Mouse (Mus musculus): ENCODE data around the gene Dbndd2. TPM values are rescaled to one million over a fixed set of nuclear protein-coding genes. Genes with fewer than 3 reads are reported as not detected.

Gene Dbndd2
- polyA plus RNA-seq, 1 experiment = 13.8 TPM

DNA sequence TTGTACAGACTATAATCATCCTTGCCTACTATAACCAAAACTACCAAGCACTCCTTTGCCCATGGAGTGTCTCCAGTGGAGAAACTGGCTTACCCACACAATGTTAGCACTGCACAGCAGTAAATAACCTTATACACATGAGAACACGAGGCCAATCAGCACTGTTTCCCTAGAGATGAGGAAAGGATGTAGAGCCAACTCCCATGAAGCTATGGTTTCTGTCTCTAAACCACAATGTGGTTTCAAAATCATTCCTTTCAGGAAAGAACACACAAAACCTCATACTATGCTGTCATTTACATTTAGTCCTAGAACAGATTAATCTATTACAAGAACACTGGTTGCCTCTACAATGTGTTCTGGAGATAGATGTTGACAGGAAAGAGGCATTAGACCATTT lies 10.4 kb downstream of the Dbndd2 start:
- no peak for TF ChIP-seq CTCF (IDR thresholded peaks at IDR 0.05; ENCODE audit: borderline replicate concordance, insufficient read depth, low read length)
- no peak for TF ChIP-seq POLR2A (IDR thresholded peaks at IDR 0.05; ENCODE audit: low read depth, low read length)
- Histone ChIP-seq H3K4me3 (ENCODE audit: insufficient read depth, low read length) (no peak overlapping the region), H3K4me1 (ENCODE audit: control insufficient read depth, insufficient read depth, low read length) (no peaks in the 10 kb centered on the region), H3K27ac (ENCODE audit: insufficient read depth, low read length) (no peak overlapping the region)

- no peak for TF ChIP-seq CTCF (IDR thresholded peaks at IDR 0.05; ENCODE audit: borderline replicate concordance, insufficient read depth, low read length)
- peak; percentile 88 for TF ChIP-seq POLR2A (IDR thresholded peaks at IDR 0.05; ENCODE audit: low read depth, low read length)
Observed at GRCm38 (mm10) chr2:164496847-164497690, 11.2 kb downstream of the Dbndd2 start, which contains the start of gene Pigt. TSS of gene Pigt (plus strand) at chr2:164497520.

DNA sequence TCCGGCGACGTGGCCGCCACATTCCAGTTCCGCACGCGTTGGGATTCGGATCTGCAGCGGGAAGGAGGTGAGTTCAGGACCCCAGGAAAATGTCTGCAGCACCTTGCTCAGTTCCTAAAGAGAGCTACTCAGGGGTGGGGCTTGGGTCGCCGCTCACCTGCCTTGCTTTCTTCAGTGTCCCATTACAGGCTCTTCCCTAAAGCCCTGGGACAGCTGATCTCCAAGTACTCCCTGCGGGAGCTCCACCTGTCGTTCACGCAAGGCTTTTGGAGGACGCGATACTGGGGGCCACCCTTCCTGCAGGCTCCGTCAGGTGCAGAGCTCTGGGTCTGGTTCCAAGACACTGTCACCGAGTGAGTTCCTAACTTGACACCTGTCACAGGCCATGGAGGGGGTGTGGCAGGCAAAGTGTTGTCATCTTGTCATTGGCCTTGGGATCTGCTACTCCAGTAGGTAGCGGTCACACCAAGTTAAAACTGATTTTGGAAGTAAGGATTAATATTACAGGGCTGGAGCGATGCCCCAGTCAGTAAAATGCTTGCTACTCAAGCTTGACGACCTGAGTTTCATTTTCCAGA lies 11.9 kb downstream of the Dbndd2 start:
- Histone ChIP-seq H3K4me1 (ENCODE audit: control insufficient read depth, insufficient read depth, low read length) (no peaks in the 10 kb centered on the region), H3K4me3 (ENCODE audit: insufficient read depth, low read length) (peak overlapping the region; percentile 82), H3K27ac (ENCODE audit: insufficient read depth, low read length) (no peak overlapping the region)
- TF ChIP-seq CTCF (IDR thresholded peaks at IDR 0.05; ENCODE audit: borderline replicate concordance, insufficient read depth, low read length) (no peak), POLR2A (IDR thresholded peaks at IDR 0.05; ENCODE audit: low read depth, low read length) (no peak)

More at GRCm38 (mm10) chr2:164496847-164497690, 11.2 kb downstream of the Dbndd2 start, which contains the start of gene Pigt:
- Histone ChIP-seq H3K4me1 (ENCODE audit: control insufficient read depth, insufficient read depth, low read length) (no peaks in the 10 kb centered on the region), H3K4me3 (ENCODE audit: insufficient read depth, low read length) (peak within 1 kb of the TSS; percentile 82), H3K27ac (ENCODE audit: insufficient read depth, low read length) (no peak within 1 kb of the TSS)

- no peaks in the 10 kb centered on the region for H3K4me1 ChIP-seq (ENCODE audit: control insufficient read depth, insufficient read depth, low read length)
- TF ChIP-seq POLR2A (IDR thresholded peaks at IDR 0.05; ENCODE audit: low read depth, low read length) (no peak), CTCF (IDR thresholded peaks at IDR 0.05; ENCODE audit: borderline replicate concordance, insufficient read depth, low read length) (no peak)
- H3K27ac ChIP-seq (ENCODE audit: insufficient read depth, low read length) = no peak overlapping the region
- H3K4me3 ChIP-seq (ENCODE audit: insufficient read depth, low read length) = no peak overlapping the region
Observed at GRCm38 (mm10) chr2:164499317-164499716, 13.4 kb downstream of the Dbndd2 start.

GRCm38 (mm10) chr2:164500511-164500910 lies 14.6 kb downstream of the Dbndd2 start:
- Histone ChIP-seq H3K27ac (ENCODE audit: insufficient read depth, low read length) (no peak overlapping the region), H3K4me1 (ENCODE audit: control insufficient read depth, insufficient read depth, low read length) (no peaks in the 10 kb centered on the region), H3K4me3 (ENCODE audit: insufficient read depth, low read length) (no peak overlapping the region)
- TF ChIP-seq POLR2A (IDR thresholded peaks at IDR 0.05; ENCODE audit: low read depth, low read length) = no peak
- TF ChIP-seq CTCF (IDR thresholded peaks at IDR 0.05; ENCODE audit: borderline replicate concordance, insufficient read depth, low read length) = no peak

DNA sequence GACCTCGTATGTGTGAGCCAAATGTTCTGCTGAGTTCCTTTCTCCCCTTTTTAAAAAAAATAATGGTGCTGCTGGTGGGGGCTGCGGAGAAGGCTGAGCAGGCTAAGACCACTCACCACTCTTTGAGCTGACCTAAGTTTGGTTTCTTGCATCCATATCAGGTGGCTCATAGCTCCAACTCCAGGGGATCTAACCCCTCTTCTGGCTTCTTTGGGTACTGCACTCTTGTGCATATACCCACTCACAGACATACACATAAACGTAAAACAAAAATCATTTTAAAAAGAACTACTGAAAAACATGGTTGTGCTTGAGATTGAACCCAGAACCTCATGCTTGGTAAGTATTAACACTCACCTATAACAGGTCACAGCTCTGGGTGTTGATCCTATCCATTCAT lies 19.0 kb downstream of the Dbndd2 start:
- Histone ChIP-seq H3K27ac (ENCODE audit: insufficient read depth, low read length) (no peak overlapping the region), H3K4me3 (ENCODE audit: insufficient read depth, low read length) (no peak overlapping the region), H3K4me1 (ENCODE audit: control insufficient read depth, insufficient read depth, low read length) (no peaks in the 10 kb centered on the region)
- TF ChIP-seq POLR2A (IDR thresholded peaks at IDR 0.05; ENCODE audit: low read depth, low read length) (no peak), CTCF (IDR thresholded peaks at IDR 0.05; ENCODE audit: borderline replicate concordance, insufficient read depth, low read length) (no peak)

DNA sequence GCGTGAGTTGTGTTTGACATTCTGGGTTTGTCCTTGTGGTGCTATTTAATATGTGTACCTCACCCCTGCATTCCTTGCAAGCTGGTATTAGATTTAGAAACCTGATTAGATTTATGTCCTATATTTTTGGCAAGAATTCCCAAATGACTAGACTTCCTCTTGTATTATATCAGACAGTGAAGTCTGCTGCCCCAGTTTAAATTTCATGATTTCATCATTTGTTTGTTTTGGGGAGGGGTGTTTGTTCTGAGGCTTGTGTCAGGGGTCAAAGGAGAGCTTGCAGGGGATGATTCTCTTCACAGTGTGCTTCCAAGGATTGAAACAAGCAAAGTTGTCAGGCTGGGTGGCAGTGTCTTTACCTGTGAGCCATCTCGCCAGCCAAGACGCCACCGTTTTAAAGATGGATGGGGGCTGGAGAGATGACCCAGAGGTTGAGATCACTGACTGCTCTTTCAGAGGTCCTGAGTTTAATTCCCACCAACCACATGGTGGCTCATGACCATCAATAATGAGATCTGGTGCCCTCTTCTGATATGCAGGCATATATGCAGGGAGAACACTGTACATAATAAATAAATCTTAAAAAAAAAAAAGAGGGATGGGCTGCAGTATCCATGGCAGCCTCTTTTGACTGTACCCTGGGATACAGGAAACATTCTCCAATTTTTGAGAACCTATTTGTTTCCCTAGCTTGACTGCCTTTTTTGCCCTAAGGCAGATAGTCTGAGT lies 19.9 kb downstream of the Dbndd2 start:
- H3K4me1 ChIP-seq (ENCODE audit: control insufficient read depth, insufficient read depth, low read length) = no peaks in the 10 kb centered on the region
- TF ChIP-seq CTCF (IDR thresholded peaks at IDR 0.05; ENCODE audit: borderline replicate concordance, insufficient read depth, low read length) (no peak), POLR2A (IDR thresholded peaks at IDR 0.05; ENCODE audit: low read depth, low read length) (no peak)
- no peak overlapping the region for H3K4me3 ChIP-seq (ENCODE audit: insufficient read depth, low read length)
- no peak overlapping the region for H3K27ac ChIP-seq (ENCODE audit: insufficient read depth, low read length)

DNA sequence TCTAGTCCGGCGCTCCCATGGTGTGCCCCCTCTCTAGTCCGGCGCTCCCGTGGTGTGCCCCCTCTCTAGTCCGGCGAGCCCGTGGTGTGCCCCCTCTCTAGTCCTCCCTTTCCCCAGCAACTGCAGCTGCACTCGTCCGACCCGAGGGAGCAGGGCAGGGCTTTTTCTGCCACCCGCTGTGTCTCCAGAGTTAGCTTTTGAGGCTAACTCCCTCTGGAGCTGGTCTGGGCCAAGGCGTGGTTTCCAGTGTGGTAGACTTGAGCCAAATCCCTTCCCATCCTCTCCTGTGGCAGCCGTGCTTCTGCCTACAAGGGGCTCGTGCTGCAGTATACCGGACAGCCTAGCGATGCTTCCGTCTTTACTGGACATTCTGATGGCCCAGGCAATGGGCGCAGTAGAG lies 21.9 kb downstream of the Dbndd2 start:
- no peak for TF ChIP-seq POLR2A (IDR thresholded peaks at IDR 0.05; ENCODE audit: low read depth, low read length)
- TF ChIP-seq CTCF (IDR thresholded peaks at IDR 0.05; ENCODE audit: borderline replicate concordance, insufficient read depth, low read length) = no peak
- no peak overlapping the region for H3K4me3 ChIP-seq (ENCODE audit: insufficient read depth, low read length)
- H3K4me1 ChIP-seq (ENCODE audit: control insufficient read depth, insufficient read depth, low read length) = no peaks in the 10 kb centered on the region
- no peak overlapping the region for H3K27ac ChIP-seq (ENCODE audit: insufficient read depth, low read length)

- Histone ChIP-seq H3K27ac (ENCODE audit: insufficient read depth, low read length) (no peak overlapping the region), H3K4me1 (ENCODE audit: control insufficient read depth, insufficient read depth, low read length) (no peaks in the 10 kb centered on the region), H3K4me3 (ENCODE audit: insufficient read depth, low read length) (no peak overlapping the region)
- TF ChIP-seq POLR2A (IDR thresholded peaks at IDR 0.05; ENCODE audit: low read depth, low read length) (no peak), CTCF (IDR thresholded peaks at IDR 0.05; ENCODE audit: borderline replicate concordance, insufficient read depth, low read length) (no peak)
Observed at GRCm38 (mm10) chr2:164510621-164511190, 24.8 kb downstream of the Dbndd2 start.

Data from embryonic fibroblast, embryonic 13.5 days (primary cell).